Mouse (Mus musculus) kidney, postnatal 0 days (tissue): Measurements from ENCODE around the gene Kcnj9. TPM values are rescaled to one million over a fixed set of nuclear protein-coding genes. Genes with fewer than 3 reads are reported as not detected.
A peak's percentile ranks its signal among the peaks of the same experiment; 100 is the strongest.

ENCODE experiments used
- ATAC-seq: fragments of 200-750 bp; cut with Nextera tagmentation; replicated peaks from 2 replicates; pipeline ENCODE4 v1.8.0; 2017; ENCODE audit warnings: low read depth, moderate number of reproducible peaks, moderate TSS enrichment, moderate library complexity; ENCODE audit not compliant: low FRiP score
- DNase-seq: peaks from one replicate; pipeline ENCODE4 v3.0.0-alpha.2; 2016; ENCODE audit warnings: low spot score
- H3K27ac ChIP-seq: fragments of 300-500 bp; sonication (generic); 2 replicates; pipeline ENCODE4 v1.5.1; 2014; ENCODE audit warnings: mild to moderate bottlenecking
- H3K27me3 ChIP-seq: fragments of 300-500 bp; sonication (generic); 2 replicates; pipeline ENCODE4 v1.6.1; 2014; ENCODE audit warnings: low read length, mixed read lengths; ENCODE audit not compliant: insufficient read depth
- H3K36me3 ChIP-seq: fragments of 300-500 bp; sonication (generic); 2 replicates; pipeline ENCODE4 v1.6.1; 2014; ENCODE audit warnings: low read length, mixed read lengths; ENCODE audit not compliant: insufficient read depth
- H3K4me1 ChIP-seq: fragments of 300-500 bp; sonication (generic); replicated peaks from 2 replicates; pipeline ENCODE4 v1.6.1; 2014; ENCODE audit warnings: antibody characterized with exemption, low read length, mixed read lengths; ENCODE audit not compliant: insufficient read depth
- H3K4me2 ChIP-seq: fragments of 300-500 bp; sonication (generic); 2 replicates; pipeline ENCODE4 v1.6.1; 2014; ENCODE audit warnings: mild to moderate bottlenecking, low read length, moderate library complexity, mixed read lengths
- H3K4me3 ChIP-seq: fragments of 300-500 bp; sonication (generic); replicated peaks from 2 replicates; pipeline ENCODE4 v1.5.1; 2014; ENCODE audit warnings: low read depth, low read length
- H3K9ac ChIP-seq: fragments of 300-500 bp; sonication (generic); 2 replicates; pipeline ENCODE4 v1.6.1; 2014; ENCODE audit warnings: low read depth, low read length
- H3K9me3 ChIP-seq: fragments of 300-500 bp; sonication (generic); replicated peaks from 2 replicates; pipeline ENCODE4 v1.6.1; 2016; ENCODE audit warnings: low read length, inconsistent platforms, mixed read lengths
- CTCF ChIP-seq: IDR thresholded peaks from 2 replicates; pipeline ENCODE4 v1.5.1; 2016; ENCODE audit warnings: antibody characterized with exemption, low read depth, mild to moderate bottlenecking, moderate library complexity
- WGBS: fragments of 180-500 bp; shearing (Covaris S2); extraction: QIAGEN DNeasy Blood & Tissue Kit; methylation state at CpG from one replicate; pipeline ENCODE4 v1.1.7; 2014; 5-methylcytosine and 5-hydroxymethylcytosine counted together
- polyA plus RNA-seq: library from polyadenylated mRNA; unstranded; fragments of >200 nt; fragmentation: Nextera tagmentation; extraction: Ambion mirVana; gene quantifications from 2 replicates; pipeline ENCODE4 v1.2.1, GENCODE M21; 2015

The Kcnj9 gene
- polyA plus RNA-seq, 1 experiment from 2014 or later = 0.03 TPM

- Histone ChIP-seq H3K27me3 (no peaks in the 10 kb centered on the region), H3K36me3 (no peaks in the 10 kb centered on the region), H3K4me2 (no peak overlapping the region), H3K27ac (no peak overlapping the region), H3K9me3 (no peaks in the 10 kb centered on the region), H3K4me3 (no peak overlapping the region), H3K4me1 (no peaks in the 10 kb centered on the region), H3K9ac (no peak overlapping the region)
- 62% methylated on average over 10 of the region's 10 CpGs for WGBS
- TF ChIP-seq CTCF = peak; percentile 27; the same call in 1 of the 2 replicates
- DNase-seq (no peak), ATAC-seq (no peak)
Measured at GRCm38 (mm10) chr1:172281522-172282254, 47.4 kb downstream of the Kcnj9 start.

- 83% methylated on average over 16 of the region's 16 CpGs for WGBS
- H3K4me1 ChIP-seq = no peaks in the 10 kb centered on the region
- no peaks in the 10 kb centered on the region for H3K9me3 ChIP-seq
- H3K27ac ChIP-seq = no peak overlapping the region
- H3K4me2 ChIP-seq = no peak overlapping the region
- DNase-seq (no peak), ATAC-seq (no peak)
- TF ChIP-seq CTCF = no peak
- no peaks in the 10 kb centered on the region for H3K36me3 ChIP-seq
- no peak overlapping the region for H3K9ac ChIP-seq
- no peak overlapping the region for H3K4me3 ChIP-seq
- H3K27me3 ChIP-seq = no peaks in the 10 kb centered on the region
Measured at GRCm38 (mm10) chr1:172279768-172280509, 49.2 kb downstream of the Kcnj9 start.

GRCm38 (mm10) chr1:172278328-172278727, 50.8 kb downstream of the Kcnj9 start:
- Histone ChIP-seq H3K27me3 (no peaks in the 10 kb centered on the region), H3K9ac (no peak overlapping the region), H3K4me1 (no peaks in the 10 kb centered on the region), H3K4me2 (no peak overlapping the region), H3K4me3 (no peak overlapping the region), H3K36me3 (no peaks in the 10 kb centered on the region), H3K9me3 (no peaks in the 10 kb centered on the region), H3K27ac (no peak overlapping the region)
- DNase-seq (no peak), ATAC-seq (no peak)
- TF ChIP-seq CTCF = no peak
- WGBS = 92% methylated on average over 13 of the region's 13 CpGs

- Histone ChIP-seq H3K27me3 (no peaks in the 10 kb centered on the region), H3K4me1 (no peaks in the 10 kb centered on the region), H3K4me3 (no peak overlapping the region), H3K36me3 (no peaks in the 10 kb centered on the region), H3K9me3 (no peaks in the 10 kb centered on the region), H3K9ac (no peak overlapping the region), H3K4me2 (no peak overlapping the region), H3K27ac (no peak overlapping the region)
- ATAC-seq = no peak
- DNase-seq = no peak
- 69% methylated on average over 3 of the region's 3 CpGs for WGBS
- no peak for TF ChIP-seq CTCF
Measured at GRCm38 (mm10) chr1:172277172-172277571, 51.9 kb downstream of the Kcnj9 start.

- no peak for DNase-seq
- H3K9me3 ChIP-seq = no peaks in the 10 kb centered on the region
Measured at GRCm38 (mm10) chr1:172274547-172274946, 54.6 kb downstream of the Kcnj9 start.

GRCm38 (mm10) chr1:172274116-172274515, 55.0 kb downstream of the Kcnj9 start:
- no peaks in the 10 kb centered on the region for H3K27me3 ChIP-seq
- 55% methylated on average over 5 of the region's 5 CpGs for WGBS
- H3K36me3 ChIP-seq = no peaks in the 10 kb centered on the region
- no peak for DNase-seq
- no peak overlapping the region for H3K27ac ChIP-seq
- no peak overlapping the region for H3K4me3 ChIP-seq
- no peak for ATAC-seq
- H3K4me1 ChIP-seq = no peaks in the 10 kb centered on the region
- H3K4me2 ChIP-seq = no peak overlapping the region
- H3K9me3 ChIP-seq = no peaks in the 10 kb centered on the region
- H3K9ac ChIP-seq = no peak overlapping the region
- no peak for TF ChIP-seq CTCF

More at GRCm38 (mm10) chr1:172274547-172274946, 54.6 kb downstream of the Kcnj9 start:
- Histone ChIP-seq H3K9ac (no peak overlapping the region), H3K27me3 (no peaks in the 10 kb centered on the region), H3K27ac (no peak overlapping the region), H3K4me1 (no peaks in the 10 kb centered on the region), H3K4me2 (no peak overlapping the region), H3K36me3 (no peaks in the 10 kb centered on the region), H3K4me3 (no peak overlapping the region)
- 75% methylated on average over 5 of the region's 5 CpGs for WGBS
- no peak for TF ChIP-seq CTCF
- ATAC-seq = no peak
